Mouse (Mus musculus) neutrophil, adult 5-6 weeks (primary cell): ENCODE measurements around the gene Rfc4. TPM values are rescaled to one million over a fixed set of nuclear protein-coding genes. Genes with fewer than 3 reads are reported as not detected.

ENCODE experiments used
- ATAC-seq: fragments of 151-379, 151-347 bp; 2 replicates; pipeline ENCODE4 v1.8.0; 2017; ENCODE audit warnings: mild to moderate bottlenecking, moderate TSS enrichment; ENCODE audit not compliant: insufficient number of reproducible peaks, poor library complexity, low FRiP score, severe bottlenecking; ENCODE audit errors: extremely low read depth
- total RNA-seq: library from RNA; stranded (forward); fragments of 200-1000 nt; gene quantifications from 2 replicates; pipeline ENCODE4 v1.2.3, GENCODE M21; 2017

Rfc4 gene
- total RNA-seq, 1 experiment from 2014 or later = 7.1 TPM

DNA sequence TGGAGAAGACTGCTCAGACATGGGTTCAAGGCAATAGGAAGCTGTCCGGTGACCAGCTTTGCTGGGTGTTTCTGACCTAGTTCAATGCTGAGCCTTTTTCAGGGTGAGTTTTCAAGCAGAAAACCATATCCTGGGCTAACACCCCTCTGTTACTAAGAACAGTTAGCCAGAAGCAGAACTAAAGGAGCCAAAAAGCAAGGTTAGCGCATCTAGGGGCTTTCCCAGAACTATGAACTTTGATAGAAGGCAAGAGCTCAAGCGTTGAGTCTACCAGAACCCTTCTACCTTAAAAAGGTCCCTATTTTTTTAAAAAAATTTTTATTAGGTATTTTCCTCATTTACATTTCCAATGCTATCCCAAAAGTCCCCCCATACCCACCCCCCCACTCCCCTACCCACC lies 13.4 kb upstream of the Rfc4 start:
- ATAC-seq = peak; percentile 66

DNA sequence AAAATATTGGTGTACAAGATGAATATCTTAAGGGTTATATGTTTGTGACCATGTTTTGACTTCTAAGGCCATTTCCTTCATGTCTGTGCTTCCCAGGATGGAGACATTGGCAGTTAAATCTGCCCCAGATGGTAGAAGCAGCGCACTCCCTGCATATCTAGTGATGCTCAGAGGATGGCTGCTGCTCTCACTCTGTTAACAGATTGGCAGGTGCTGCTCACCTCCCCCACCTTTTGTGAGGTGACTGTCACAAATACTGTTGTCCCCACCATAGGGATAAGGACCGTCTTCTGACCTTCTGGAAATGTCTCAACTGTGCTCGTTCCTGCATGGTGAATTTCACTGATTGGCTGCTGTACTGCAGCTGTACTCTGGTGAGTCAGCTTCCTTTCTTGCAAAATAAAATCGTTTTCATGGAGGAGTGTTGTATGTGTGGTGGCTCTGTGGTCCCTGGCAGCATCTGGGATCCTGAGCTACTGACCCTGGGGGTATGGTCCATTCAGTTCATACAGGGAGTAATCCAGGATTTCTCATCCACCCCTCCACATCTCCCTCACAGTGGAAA lies 9.0 kb upstream of the Rfc4 start:
- ATAC-seq = no peak

DNA sequence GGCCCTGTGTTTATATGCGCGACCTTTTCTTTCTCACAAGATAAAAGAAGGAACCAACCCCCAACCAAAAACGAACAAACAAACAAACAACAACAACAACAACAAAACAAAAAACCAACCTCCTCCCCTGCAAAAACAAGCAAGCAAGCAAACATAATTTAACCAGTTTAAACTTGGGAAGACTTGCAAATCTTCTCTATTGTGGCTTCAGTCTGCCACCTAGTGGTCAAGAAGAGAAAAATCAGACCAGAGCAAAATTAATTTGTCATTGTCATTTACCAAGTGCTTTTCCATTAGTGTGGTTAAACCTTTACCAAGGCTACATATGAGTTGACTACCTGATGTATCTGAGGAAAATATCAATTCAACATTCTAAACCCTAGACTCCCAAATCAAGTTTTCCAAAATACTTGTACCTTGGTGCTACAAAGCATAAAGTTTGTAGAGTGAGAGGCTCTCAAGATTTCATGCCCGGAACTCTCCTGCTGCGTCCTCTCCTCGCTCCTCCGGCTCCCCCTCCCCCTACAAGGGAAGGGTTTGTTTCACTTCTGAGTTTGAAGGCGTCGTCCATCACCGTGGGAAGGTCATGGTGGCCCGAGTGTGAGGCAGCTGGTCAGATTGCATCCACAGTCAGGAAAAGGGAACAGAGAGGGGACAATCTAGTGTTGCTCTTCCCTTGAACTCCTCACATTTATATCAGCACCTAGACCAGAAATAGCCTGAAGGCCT lies 8.0 kb upstream of the Rfc4 start:
- peak; percentile 40; the same call in 1 of the 2 replicates for ATAC-seq

DNA sequence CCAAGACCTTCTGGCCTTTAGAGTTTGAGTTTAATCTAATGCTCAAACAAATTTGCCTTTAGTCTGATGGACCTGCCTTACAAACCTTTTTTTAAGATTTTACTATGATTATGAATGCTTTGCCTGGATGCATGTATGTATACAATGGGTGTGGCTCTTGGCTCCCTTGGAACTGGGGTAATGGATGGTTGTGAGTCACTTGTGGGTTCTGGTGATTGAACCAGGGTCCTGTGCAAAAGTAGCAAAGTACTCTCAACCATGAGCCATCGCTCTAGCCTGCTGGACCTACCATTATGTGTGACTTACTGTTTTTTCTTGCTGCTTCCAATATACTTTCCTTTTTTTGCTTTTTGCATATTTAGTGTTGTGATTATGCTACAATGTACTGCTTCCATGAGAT lies 4.8 kb upstream of the Rfc4 start:
- no peak for ATAC-seq

DNA sequence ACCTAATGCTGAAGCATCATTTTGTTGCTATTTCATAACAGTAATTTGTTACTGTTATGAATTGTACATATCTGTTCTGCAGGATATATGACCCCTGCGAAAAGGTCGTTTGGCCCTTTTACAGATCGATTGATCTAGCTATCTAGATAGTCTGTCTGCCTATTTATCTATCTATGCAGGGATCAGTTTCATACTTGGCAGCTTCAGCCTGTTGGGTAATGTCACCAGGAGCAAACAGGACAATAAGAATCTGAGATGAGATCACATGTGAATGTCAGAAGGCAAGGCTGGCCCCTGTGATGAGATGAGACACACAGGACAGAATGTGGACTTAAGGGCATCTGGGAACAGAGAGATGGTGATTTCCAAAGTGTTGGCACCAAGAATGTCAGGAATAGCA lies 2.8 kb upstream of the Rfc4 start:
- no peak for ATAC-seq

DNA sequence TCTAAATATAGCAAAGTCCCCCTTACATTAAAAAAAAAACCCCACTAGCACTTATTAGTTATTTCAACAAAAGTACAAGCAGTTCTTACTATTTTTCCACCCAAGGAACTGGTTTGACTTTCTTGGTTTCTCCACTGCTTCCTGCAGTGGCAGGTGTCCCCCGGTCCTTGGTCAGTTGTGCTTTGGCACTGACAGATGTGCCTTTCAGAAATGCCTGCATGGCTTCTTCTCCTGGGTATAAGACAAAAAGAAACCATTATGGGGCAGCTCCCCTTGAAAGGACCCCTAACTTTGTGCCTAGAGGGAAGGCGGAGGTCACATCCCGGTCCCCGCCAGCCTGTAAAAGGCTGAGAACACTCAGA lies 245 bp downstream of the Rfc4 start:
- no peak for ATAC-seq

DNA sequence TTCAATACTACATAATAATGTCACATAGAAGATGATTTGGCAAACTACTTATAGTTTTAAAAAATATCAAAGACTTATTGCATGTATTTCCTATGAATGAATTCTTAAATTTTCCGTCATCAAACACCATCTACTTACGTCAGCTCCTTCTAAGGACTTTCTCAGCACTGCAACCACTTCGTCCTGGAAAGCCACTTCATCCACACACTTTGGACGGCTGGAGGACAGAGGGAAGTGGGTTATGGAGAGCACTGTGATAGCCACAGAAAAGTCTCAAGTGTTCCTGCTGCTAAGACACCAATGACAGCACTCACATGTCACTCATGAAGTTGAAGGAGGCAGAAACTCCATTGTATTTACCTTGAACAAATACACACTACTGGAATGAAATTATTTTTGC lies 3.1 kb downstream of the Rfc4 start:
- no peak for ATAC-seq

DNA sequence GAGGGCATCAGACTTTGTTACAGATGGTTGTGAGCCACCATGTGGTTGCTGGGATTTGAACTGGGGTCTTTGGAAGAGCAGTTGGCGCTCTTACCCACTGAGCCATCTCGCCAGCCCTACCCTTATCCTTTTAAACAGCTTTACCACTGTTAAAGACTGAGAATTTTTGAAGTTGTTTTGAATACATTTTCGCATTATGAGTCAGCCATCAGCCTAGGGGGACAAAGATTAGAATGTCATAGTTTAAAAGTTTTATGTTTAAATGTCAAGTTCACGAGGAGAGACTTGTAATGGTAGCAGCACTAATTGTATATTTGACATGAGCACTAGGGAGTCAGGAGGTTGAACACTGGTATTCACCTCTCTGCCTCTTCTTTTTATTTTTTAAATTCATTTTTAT lies 4.4 kb downstream of the Rfc4 start:
- no peak for ATAC-seq

DNA sequence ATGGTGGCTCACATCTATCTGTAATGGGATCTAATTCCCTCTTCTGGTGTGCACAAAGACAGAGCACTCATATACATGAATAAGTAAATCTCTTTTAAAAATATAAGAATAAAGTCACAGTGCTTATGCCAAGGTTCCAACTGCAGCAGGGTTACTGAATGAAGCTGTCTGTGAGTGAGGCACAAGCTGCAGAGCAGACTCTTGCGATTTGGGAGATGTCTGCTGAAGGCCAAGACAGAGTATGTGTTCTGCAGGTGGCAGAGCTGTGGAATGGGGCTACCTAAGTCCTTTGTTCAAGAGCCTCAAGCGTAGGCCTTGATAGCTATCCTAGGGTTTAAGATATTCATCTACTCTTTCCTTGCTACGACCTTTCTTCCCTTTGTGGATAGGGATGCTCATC lies 5.1 kb downstream of the Rfc4 start:
- no peak for ATAC-seq

DNA sequence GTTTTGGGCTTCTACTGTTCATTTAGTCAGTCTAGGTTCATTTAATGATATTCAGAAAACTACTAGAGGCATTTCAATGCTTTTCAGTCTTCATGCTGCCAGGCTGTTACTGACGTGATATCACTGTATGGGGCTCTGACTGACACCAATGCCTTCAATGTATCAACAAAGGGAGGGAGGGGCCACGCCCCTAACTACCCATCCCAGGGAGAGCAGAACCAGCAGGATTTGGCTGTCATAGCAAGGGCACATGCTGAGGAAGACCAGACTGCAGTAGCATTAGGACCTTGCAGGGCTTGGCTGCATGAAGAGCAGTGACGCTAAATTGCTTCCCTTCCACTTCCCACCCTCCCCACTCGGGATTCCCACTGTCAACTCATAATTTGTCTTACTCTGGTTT lies 10.4 kb downstream of the Rfc4 start:
- no peak for ATAC-seq

DNA sequence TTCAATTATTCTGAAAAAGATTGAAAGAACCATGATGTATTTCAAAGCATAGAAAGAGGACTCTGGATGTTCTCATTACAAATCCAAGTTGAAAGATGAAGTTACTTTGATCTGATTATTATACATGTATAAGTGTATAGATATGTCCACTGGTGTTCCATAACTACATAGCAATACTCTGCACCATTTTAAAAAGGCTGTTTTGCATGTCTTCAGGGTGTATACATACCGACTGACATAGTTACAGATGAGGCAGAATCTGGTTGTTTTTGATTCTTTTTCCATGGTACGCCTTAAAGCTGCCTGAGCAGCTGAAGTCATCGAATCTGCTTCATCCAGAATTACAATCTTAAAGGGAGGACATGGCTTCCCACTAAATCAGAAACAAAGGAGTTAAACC lies 12.1 kb downstream of the Rfc4 start:
- no peak for ATAC-seq

DNA sequence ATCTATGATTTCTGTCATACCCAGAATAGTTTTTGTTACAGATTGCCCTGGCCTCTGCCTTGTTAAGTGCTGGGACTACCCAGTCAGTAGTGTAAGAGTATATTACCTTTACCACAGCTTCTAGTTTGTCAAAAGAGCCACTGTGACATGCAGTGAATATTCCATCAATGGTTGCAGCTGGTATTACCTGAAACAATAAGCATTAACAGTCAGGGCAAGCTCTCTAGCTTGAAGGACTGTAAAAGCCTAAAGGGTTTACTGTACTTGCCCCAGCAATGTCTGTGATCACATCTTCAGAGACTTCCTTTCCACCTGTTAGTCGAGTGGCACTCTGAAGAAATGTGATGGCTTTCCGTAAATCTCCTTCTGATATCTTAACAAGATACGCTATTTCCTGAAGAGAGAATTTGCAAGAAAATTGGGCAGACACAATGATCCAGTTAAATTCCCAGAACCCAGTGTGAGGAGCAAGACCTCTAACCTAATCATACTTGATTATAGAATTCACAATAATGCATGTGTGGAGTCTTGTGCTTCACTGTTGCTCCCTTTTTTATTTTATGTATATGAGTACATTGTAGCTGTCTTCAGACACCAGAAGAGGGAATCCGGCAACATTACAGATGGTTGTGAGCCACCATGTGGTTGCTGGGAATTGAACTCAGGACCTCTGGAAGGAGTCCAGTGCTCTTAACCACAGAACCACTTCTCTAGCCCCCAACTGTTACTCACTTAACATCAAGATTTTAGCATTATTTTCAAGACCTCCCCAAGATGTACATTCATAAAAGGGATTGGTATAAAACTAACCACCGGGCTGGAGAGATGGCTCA lies 13.0 kb downstream of the Rfc4 start:
- ATAC-seq = no peak

DNA sequence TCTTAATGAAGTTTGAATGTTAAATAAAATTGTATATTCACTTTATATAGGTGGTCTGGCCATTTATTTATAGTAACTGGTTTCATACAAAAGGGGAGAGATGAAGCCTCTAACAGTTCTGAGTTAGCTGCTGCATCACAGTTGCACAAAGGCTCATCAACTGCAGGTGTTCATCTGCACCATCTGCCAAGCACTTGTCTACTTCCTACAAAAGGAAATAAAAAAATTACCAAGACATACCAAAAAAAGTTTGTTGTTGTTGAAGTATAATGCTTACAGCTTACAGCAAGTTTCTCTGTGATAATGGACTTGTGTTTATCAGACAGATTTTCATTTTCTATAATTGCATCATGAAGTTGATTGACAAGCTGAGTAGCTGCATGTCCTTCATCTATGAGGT lies 13.6 kb downstream of the Rfc4 start:
- ATAC-seq = no peak

DNA sequence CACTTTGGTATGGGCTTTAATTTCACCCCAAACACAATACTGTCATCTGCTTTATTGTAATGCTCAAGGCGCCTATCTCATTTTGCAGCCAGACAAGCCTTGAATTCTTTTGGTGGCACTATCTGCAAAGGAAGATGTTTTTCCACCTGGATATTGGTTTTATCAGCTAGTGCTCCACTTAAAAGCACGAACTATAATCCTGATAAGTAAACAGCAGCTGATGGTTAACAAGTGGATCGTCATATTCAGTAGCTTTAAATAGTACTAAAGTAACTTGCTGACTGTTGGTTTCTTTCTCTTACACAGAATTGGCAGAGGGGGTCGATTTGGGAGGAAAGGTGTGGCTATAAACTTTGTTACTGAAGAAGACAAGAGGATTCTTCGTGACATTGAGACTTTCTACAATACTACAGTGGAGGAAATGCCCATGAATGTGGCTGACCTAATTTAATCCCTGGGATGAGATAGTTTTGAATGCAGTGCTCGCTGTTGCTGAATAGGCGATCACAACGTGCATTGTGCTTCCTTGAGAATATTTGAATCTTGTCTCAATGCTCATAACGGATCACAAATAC lies 14.6 kb downstream of the Rfc4 start:
- ATAC-seq = no peak

DNA sequence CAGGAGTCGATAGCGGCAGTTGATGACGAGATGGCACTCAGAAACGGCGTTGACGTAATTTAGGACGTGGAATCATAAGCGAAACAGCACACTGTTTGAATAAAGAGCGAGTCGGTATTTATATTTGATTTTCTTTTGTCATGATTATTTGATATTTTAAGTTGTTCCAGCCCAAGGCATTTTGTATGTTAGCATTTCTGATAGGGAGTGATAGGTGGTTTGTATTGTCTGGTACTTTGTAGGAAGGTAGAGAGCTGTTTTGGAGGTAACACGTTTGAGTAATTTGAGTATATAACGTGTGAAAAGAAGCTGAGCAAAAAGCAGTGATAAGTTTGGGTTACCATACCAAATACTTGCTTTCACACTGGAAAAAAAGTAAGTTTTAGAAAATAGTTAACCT lies 15.2 kb downstream of the Rfc4 start:
- ATAC-seq = no peak

DNA sequence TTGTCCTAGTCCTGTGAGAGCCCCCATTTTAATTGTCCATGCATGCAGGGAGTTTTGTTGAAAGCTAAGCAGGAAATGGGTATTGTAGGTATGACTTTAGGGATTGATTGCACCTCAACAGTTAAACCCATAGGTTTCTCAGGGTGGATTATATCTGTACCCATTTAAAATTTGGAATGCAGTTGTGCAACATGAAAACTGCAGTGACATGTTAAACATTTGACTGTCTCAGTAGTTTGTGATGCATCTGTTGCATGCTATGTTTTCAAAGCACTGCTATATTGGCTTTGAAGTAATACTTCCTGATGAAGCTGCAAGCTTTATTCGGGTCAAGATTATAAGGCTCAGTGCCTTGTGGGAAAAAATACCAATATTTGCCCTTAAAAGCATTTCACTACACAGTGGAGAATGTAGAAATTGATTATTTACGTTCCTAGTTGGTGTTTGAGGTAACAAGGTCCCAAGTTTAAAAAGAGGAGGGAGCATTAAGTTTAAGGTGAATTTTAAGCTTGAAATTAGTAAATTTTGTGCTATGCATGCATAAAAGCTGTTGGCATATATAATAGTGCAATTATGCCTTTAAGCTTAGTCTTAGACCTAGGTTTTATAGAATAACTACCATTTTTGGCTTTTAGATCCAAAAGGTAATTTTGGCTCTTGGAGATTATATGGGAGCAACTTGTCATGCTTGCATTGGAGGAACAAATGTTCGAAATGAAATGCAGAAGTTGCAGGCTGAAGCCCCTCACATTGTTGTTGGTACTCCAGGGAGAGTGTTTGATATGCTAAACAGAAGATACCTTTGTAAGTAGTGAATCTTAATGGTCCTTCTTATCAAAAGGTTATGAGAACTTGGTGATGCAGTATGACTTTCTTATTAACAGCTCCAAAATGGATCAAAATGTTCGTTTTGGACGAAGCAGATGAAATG lies 17.9 kb downstream of the Rfc4 start:
- ATAC-seq = no peak

DNA sequence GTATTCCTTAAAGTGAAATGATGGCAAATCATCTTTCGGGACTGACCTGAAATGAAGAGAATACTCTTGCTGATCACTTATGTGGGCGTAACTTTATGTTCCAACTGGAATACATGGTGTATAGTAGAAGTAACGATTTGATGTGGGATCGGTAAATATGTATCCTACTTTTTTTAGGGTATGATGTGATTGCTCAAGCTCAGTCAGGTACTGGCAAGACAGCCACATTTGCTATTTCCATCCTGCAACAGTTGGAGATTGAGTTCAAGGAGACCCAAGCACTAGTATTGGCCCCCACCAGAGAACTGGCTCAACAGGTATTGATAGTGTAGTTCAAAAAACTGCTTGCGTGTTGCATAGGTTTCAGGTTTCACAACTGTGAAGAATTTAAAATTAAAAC lies 18.6 kb downstream of the Rfc4 start:
- ATAC-seq = no peak

DNA sequence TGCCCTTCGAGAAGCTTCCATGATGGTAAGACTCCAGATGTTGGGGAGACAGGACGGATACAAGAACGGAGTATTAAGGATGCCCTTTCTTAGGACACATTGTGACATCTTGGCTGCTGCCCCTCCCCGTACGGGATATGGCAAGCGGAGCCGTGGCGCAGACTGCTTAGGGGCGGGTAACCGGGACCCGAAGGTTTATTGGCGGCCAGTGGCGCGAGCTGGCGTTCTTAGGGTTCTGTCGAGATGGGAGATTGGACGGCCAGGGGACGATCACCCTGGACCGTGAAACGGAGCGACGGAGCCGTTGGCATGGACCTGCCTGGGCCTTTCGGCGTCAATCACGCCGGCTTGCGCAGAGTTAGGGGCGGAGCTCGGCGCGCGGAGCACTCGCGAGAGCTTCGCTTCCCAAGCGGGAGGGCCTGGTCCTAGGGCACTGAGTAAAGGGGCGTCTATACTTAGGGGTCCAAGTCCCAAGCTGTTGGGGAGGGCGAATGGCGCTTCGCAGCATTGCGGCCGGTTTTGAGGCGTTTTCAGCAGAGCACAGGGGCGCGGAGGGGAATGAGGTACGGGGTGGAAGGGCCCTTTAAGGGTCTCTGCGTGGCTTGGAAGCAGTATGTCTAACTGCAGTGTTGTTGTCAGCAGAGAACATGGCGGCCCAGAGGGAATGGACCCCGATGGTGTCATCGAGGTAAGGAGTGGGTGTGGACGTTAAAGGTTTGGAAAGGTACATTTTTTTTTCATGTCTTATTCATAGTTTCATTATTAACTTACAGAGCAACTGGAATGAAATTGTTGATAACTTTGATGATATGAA lies 19.4 kb downstream of the Rfc4 start:
- peak; percentile 40; the same call in 1 of the 2 replicates for ATAC-seq
